Mouse (Mus musculus): ENCODE data around the gene Mthfd1. TPM values are rescaled to one million over a fixed set of nuclear protein-coding genes. Genes with fewer than 3 reads are reported as not detected.

The Mthfd1 gene
- polyA plus RNA-seq, 1 experiment = 237 TPM

- H3K9me3 ChIP-seq (replicated peaks; ENCODE audit: control insufficient read depth, insufficient read depth, low read length, poor library complexity, severe bottlenecking) = no peaks in the 10 kb centered on the region
- H3K27ac ChIP-seq (ENCODE audit: insufficient read depth, low read length) = no peak overlapping the region
- H3K4me3 ChIP-seq (ENCODE audit: low read depth, low read length) = no peak overlapping the region
- no peaks in the 10 kb centered on the region for H3K4me1 ChIP-seq (ENCODE audit: control insufficient read depth, insufficient read depth, low read length)
- H3K27me3 ChIP-seq (ENCODE audit: control insufficient read depth, insufficient read depth, low read length, poor library complexity, severe bottlenecking) = no peaks in the 10 kb centered on the region
- TF ChIP-seq CTCF (IDR thresholded peaks at IDR 0.05; ENCODE audit: low read depth, low read length) (no peak), EP300 (IDR thresholded peaks at IDR 0.05; ENCODE audit: insufficient read depth, low read depth, low read length) (no peak), POLR2A (IDR thresholded peaks at IDR 0.05; ENCODE audit: insufficient read depth, low read length) (no peak)
- H3K36me3 ChIP-seq (ENCODE audit: control insufficient read depth, insufficient read depth, low read length, poor library complexity, severe bottlenecking) = peaks cover 73% of the 10 kb centered on the region
- no peak overlapping the region for H3K9ac ChIP-seq (ENCODE audit: low read depth, poor library complexity, severe bottlenecking)
Observed at GRCm38 (mm10) chr12:76278209-76278608, 23.1 kb downstream of the Mthfd1 start.

GRCm38 (mm10) chr12:76280556-76280955, 25.5 kb downstream of the Mthfd1 start:
- Histone ChIP-seq H3K9ac (ENCODE audit: low read depth, poor library complexity, severe bottlenecking) (no peak overlapping the region), H3K36me3 (ENCODE audit: control insufficient read depth, insufficient read depth, low read length, poor library complexity, severe bottlenecking) (peaks cover 79% of the 10 kb centered on the region), H3K27ac (ENCODE audit: insufficient read depth, low read length) (no peak overlapping the region), H3K4me3 (ENCODE audit: low read depth, low read length) (no peak overlapping the region), H3K27me3 (ENCODE audit: control insufficient read depth, insufficient read depth, low read length, poor library complexity, severe bottlenecking) (no peaks in the 10 kb centered on the region), H3K4me1 (ENCODE audit: control insufficient read depth, insufficient read depth, low read length) (no peaks in the 10 kb centered on the region), H3K9me3 (replicated peaks; ENCODE audit: control insufficient read depth, insufficient read depth, low read length, poor library complexity, severe bottlenecking) (no peaks in the 10 kb centered on the region)
- TF ChIP-seq CTCF (IDR thresholded peaks at IDR 0.05; ENCODE audit: low read depth, low read length) = no peak
- TF ChIP-seq POLR2A (IDR thresholded peaks at IDR 0.05; ENCODE audit: insufficient read depth, low read length) = no peak
- TF ChIP-seq EP300 (IDR thresholded peaks at IDR 0.05; ENCODE audit: insufficient read depth, low read depth, low read length) = no peak

GRCm38 (mm10) chr12:76281111-76281660, 26.1 kb downstream of the Mthfd1 start:
- peaks cover 76% of the 10 kb centered on the region for H3K36me3 ChIP-seq (ENCODE audit: control insufficient read depth, insufficient read depth, low read length, poor library complexity, severe bottlenecking)
- H3K9ac ChIP-seq (ENCODE audit: low read depth, poor library complexity, severe bottlenecking) = no peak overlapping the region
- no peak overlapping the region for H3K4me3 ChIP-seq (ENCODE audit: low read depth, low read length)
- no peaks in the 10 kb centered on the region for H3K4me1 ChIP-seq (ENCODE audit: control insufficient read depth, insufficient read depth, low read length)
- no peaks in the 10 kb centered on the region for H3K9me3 ChIP-seq (replicated peaks; ENCODE audit: control insufficient read depth, insufficient read depth, low read length, poor library complexity, severe bottlenecking)
- no peaks in the 10 kb centered on the region for H3K27me3 ChIP-seq (ENCODE audit: control insufficient read depth, insufficient read depth, low read length, poor library complexity, severe bottlenecking)
- TF ChIP-seq CTCF (IDR thresholded peaks at IDR 0.05; ENCODE audit: low read depth, low read length) (no peak), EP300 (IDR thresholded peaks at IDR 0.05; ENCODE audit: insufficient read depth, low read depth, low read length) (no peak), POLR2A (IDR thresholded peaks at IDR 0.05; ENCODE audit: insufficient read depth, low read length) (no peak)
- H3K27ac ChIP-seq (ENCODE audit: insufficient read depth, low read length) = no peak overlapping the region

GRCm38 (mm10) chr12:76282132-76282531, 27.0 kb downstream of the Mthfd1 start:
- Histone ChIP-seq H3K27me3 (ENCODE audit: control insufficient read depth, insufficient read depth, low read length, poor library complexity, severe bottlenecking) (no peaks in the 10 kb centered on the region), H3K4me1 (ENCODE audit: control insufficient read depth, insufficient read depth, low read length) (no peaks in the 10 kb centered on the region), H3K4me3 (ENCODE audit: low read depth, low read length) (no peak overlapping the region), H3K27ac (ENCODE audit: insufficient read depth, low read length) (no peak overlapping the region), H3K36me3 (ENCODE audit: control insufficient read depth, insufficient read depth, low read length, poor library complexity, severe bottlenecking) (peaks cover 68% of the 10 kb centered on the region), H3K9me3 (replicated peaks; ENCODE audit: control insufficient read depth, insufficient read depth, low read length, poor library complexity, severe bottlenecking) (no peaks in the 10 kb centered on the region), H3K9ac (ENCODE audit: low read depth, poor library complexity, severe bottlenecking) (no peak overlapping the region)
- TF ChIP-seq EP300 (IDR thresholded peaks at IDR 0.05; ENCODE audit: insufficient read depth, low read depth, low read length) (no peak), POLR2A (IDR thresholded peaks at IDR 0.05; ENCODE audit: insufficient read depth, low read length) (no peak), CTCF (IDR thresholded peaks at IDR 0.05; ENCODE audit: low read depth, low read length) (no peak)

- H3K4me3 ChIP-seq (ENCODE audit: low read depth, low read length) = no peak overlapping the region
- no peak overlapping the region for H3K27ac ChIP-seq (ENCODE audit: insufficient read depth, low read length)
- no peaks in the 10 kb centered on the region for H3K4me1 ChIP-seq (ENCODE audit: control insufficient read depth, insufficient read depth, low read length)
- H3K9me3 ChIP-seq (replicated peaks; ENCODE audit: control insufficient read depth, insufficient read depth, low read length, poor library complexity, severe bottlenecking) = no peaks in the 10 kb centered on the region
- peaks cover 66% of the 10 kb centered on the region for H3K36me3 ChIP-seq (ENCODE audit: control insufficient read depth, insufficient read depth, low read length, poor library complexity, severe bottlenecking)
- TF ChIP-seq EP300 (IDR thresholded peaks at IDR 0.05; ENCODE audit: insufficient read depth, low read depth, low read length) (no peak), CTCF (IDR thresholded peaks at IDR 0.05; ENCODE audit: low read depth, low read length) (no peak), POLR2A (IDR thresholded peaks at IDR 0.05; ENCODE audit: insufficient read depth, low read length) (no peak)
- no peak overlapping the region for H3K9ac ChIP-seq (ENCODE audit: low read depth, poor library complexity, severe bottlenecking)
- H3K27me3 ChIP-seq (ENCODE audit: control insufficient read depth, insufficient read depth, low read length, poor library complexity, severe bottlenecking) = no peaks in the 10 kb centered on the region
Observed at GRCm38 (mm10) chr12:76282532-76283173, 27.6 kb downstream of the Mthfd1 start.

- Histone ChIP-seq H3K27ac (ENCODE audit: insufficient read depth, low read length) (no peak overlapping the region), H3K36me3 (ENCODE audit: control insufficient read depth, insufficient read depth, low read length, poor library complexity, severe bottlenecking) (peaks cover 74% of the 10 kb centered on the region), H3K27me3 (ENCODE audit: control insufficient read depth, insufficient read depth, low read length, poor library complexity, severe bottlenecking) (no peaks in the 10 kb centered on the region), H3K9me3 (replicated peaks; ENCODE audit: control insufficient read depth, insufficient read depth, low read length, poor library complexity, severe bottlenecking) (no peaks in the 10 kb centered on the region), H3K4me3 (ENCODE audit: low read depth, low read length) (no peak overlapping the region), H3K9ac (ENCODE audit: low read depth, poor library complexity, severe bottlenecking) (no peak overlapping the region), H3K4me1 (ENCODE audit: control insufficient read depth, insufficient read depth, low read length) (no peaks in the 10 kb centered on the region)
- no peak for TF ChIP-seq POLR2A (IDR thresholded peaks at IDR 0.05; ENCODE audit: insufficient read depth, low read length)
- TF ChIP-seq EP300 (IDR thresholded peaks at IDR 0.05; ENCODE audit: insufficient read depth, low read depth, low read length) = no peak
- TF ChIP-seq CTCF (IDR thresholded peaks at IDR 0.05; ENCODE audit: low read depth, low read length) = no peak
Observed at GRCm38 (mm10) chr12:76285418-76285817, 30.3 kb downstream of the Mthfd1 start.

Data from ES-Bruce4 (cell line).